Mouse (Mus musculus): ENCODE measurements around the gene Gna13.
A peak's percentile ranks its signal among the peaks of the same experiment; 100 is the strongest.

The Gna13 gene

DNA sequence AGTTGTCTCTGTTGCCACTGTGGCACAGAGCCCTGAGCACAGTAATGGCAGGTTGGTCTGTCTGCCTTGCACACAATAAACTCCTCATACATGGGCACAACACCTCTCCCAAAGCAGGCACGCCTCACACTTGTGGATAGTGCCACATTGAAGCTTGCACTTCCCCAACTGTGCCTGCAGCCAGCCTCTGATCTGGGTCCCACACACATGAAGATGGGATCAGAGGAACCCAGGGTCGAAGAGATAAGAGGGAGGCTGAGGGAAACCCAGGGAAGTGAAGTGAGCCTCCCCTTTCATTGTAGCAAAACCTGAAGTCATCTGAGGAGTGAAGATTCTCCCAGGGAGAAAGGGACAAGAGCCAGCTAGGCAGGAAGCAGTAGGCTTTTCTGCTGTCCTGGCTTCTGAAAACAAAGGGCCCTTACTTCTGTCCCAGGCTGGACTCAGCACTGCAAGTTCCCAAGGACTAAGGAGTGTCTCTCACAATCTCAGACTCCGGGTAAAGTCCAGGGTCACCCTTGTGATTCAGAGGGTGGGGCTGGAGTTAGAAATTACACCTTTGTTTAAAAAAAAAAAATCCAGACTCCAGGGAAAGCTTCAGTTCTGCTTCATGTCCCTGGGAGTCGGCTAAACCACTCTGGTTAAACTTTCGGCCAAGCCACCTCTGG is 12.8 kb upstream of the Gna13 start:
- no peak for DNase-seq (ENCODE audit: low spot score in 2 of 2)

DNA sequence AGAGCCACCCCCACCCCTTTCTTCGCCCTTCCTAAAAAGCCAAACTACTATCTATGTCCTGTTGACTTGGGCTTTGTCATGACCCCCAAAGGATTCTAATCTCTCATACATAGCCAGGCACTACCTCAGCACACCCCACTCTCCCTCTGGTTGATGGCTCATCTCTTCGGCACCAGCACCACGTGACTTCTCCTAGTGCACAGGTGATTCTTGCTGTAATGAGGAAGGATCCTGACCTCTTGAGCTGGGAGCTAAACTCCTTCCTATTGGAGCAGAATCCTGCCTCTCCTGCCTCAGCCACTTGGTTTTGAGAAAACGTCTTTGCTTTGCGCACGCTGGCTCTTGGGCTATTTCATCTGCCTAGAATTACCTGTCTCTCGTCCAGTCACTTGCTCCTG is 12.3 kb upstream of the Gna13 start:
- no peak for DNase-seq (ENCODE audit: low spot score in 2 of 2)

DNA sequence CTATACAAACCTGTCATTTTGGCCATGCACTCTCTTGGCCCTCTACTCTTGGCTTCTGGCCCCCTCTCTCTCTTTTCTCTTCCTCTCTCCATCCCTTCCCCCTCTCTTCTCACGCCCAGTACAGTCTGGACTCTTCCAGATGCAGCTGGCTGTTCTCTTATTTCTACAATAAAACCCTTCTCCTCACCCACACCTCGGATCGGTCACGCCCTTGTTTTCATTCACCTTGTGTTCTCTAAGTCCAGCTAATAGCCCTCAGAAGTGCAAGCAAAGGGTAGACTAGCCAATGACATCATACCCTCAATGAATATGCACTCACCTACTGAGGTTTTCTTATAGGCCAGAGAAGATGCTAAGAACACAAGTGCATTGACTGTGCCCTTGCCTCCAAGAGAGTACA is 11.1 kb upstream of the Gna13 start:
- no peak for DNase-seq (ENCODE audit: low spot score in 2 of 2)

DNA sequence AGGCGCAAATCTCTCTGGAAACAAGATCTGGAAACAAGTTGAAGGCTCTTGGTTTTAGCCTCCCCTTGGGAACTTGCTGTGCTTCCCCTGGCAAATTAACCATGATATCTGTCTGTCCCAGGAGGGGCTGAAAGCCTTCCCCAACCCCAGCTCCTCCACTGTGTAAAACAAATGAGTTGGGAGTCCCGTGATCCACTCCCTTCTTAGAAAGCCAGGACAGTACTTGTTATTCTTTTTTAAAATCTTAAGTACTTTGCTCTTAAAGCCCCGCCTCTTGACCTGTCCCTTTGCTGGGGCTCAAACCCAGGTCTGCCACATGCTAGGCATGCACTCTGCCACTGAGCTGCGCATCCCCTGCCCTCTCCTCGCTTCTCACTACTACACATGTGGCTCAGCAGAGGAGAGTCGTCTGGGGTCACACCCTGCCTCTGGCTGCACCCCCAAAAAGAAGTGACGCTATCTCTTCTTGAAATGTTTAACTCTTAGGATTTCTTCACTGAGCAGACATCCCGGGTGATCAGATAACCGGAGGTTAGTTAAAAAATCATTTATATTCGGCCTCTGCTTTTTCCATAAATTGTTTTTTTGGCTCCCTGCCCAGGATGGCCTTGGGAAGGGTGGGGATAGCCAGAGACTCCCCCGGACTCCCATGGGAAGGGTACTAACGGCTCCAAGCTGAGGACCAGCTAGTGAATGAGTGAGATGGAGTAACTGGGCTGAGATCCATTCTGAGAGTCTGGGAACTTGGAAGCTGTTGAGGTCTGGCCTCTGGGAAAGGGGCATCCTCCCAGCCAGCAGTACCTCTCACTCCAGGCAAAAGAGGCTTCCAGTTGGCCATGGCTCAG is 9.0 kb upstream of the Gna13 start:
- no peak for DNase-seq (ENCODE audit: low spot score in 2 of 2)

DNA sequence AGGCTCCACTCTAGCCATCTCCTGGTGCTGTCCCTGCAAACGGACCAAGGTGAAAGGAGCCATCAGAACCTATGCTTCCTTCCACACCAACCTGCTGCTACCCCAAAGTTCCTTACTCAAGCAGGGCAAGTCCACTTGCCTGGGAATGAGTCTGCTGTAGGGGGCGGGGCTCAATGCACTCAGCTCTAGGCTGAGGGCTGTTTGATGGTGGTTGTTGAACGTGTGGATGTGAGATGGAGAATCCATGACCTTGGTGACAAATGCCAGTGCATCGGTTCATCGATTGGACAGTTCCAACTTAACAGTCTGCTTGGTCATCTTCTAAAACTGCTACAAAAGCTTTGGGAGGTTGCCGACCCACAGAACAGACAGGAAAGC is 8.4 kb upstream of the Gna13 start:
- DNase-seq (ENCODE audit: low spot score in 2 of 2) = no peak

DNA sequence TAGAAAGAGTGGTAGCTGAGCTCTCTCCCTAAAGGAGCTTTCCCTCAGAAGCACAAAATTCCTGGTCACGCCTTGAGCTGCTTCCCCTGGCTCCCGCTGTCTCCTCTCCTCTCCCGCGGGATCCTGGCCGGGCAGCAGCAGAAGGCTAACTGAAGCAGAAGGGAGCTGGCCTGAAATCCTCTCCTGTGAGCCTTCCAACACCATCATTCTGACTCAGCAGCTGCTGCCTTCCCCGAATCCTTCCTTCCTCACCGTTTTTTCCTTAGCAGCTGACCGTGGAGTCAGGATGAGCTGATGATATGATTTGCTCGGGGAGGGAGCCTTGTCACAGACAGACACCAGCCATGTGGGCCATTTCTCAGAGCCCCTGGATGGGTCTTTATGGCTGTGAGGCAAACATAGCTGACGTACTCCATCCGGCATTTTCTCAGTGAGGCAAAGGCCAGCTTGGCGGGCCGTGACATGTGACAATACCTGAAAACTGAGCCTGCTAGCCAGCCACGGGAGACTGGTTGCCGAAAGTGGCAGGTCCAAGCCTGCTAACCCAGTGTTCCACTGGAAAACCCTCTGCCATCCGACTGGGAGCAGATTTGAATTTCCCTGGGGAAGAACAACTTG is 6.8 kb upstream of the Gna13 start:
- no peak for DNase-seq (ENCODE audit: low spot score in 2 of 2)

DNA sequence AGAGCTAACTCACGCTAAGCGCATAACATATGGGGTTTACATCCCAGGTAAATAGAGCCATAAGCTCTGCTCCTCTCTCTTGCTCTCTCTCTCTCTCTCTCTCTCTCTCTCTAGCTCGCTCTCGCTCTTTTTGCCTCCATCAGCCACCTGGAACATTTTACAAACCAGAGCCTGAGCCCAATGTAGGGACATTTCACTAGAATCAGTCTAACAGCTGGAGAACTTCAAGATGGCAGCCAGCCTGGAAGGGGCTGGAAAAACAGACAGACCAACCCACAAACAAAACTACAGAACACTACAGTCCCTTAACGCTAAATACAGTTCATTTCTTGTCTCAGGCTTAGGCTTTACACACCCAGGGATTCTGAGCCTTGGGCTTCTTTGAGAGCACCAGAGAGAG is 5.5 kb upstream of the Gna13 start:
- DNase-seq (ENCODE audit: low spot score in 2 of 2) = no peak

DNA sequence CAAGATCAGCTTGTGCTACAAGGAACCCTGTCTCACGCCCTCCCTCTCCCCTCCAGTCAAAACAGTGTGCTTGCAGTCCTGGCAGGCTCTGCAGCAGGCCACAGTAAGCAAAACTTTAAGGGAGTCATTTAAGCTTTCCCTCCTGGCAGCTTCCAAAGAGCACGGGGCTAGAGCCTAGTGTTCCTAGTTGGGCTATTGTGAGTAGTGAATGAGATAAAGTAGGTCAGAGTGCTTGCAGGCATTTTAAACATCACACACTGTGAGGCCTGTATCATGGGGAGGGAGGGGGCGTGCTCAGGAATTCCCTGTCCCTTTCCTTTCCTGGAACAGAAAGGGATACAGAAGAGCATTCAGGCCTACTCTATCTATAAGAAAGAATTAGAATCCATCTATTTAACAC is 4.1 kb upstream of the Gna13 start:
- peak in 1 of 2 experiments; percentile 57 for DNase-seq (ENCODE audit: low spot score in 2 of 2)

DNA sequence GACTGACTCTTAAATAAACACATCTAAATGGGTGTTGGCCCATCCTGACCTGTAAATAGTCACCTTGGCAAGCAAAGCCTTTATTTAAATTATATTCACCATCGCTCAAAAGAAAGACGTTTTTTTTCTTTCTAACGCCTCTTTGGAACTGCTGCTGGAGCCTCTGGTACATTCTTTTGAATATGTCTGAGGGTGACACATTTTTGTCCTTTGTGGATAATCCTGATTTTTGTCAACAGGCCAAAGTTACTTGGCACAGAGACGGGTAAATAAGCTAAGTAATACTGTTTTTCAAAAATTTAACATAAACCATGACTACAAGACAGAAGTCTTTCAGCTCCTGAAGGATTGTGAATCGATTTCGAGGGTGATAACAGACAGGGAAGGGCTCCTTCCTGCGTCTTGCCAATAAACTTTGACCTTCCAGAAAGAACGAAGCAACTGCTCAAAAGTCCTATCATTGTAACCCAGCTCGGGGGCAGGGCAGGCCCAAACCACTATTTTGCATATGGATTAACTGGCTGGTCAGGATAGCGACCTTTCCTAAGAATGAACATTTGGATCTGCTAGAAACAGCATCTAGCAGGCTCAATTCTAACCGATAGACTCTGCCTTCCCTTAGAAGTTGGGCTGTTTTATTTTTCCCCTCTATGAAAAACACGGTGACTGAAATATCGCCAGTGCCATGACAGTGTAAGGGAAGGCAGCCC is 3.4 kb upstream of the Gna13 start:
- DNase-seq (ENCODE audit: low spot score in 2 of 2) = no peak

DNA sequence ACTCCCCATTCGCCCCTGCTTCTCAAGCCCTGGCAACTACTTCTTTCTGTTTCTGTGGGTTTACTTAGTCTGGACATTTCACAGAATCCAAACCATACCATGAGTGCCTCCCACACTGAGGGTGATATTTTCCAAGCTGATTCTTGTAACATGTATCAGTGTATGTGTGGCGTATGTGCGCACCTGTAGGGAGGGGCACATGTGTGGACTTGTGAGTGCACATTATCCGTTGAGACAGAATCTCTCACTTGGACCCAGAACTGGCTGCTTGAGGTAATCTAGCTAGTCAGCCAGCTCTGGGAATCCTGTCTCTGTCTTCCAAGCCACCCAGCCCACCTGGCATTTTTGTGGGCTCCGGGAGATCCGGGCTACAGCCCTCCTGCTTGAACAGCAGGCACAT is 2.5 kb upstream of the Gna13 start:
- DNase-seq (ENCODE audit: low spot score in 2 of 2) = no peak

DNA sequence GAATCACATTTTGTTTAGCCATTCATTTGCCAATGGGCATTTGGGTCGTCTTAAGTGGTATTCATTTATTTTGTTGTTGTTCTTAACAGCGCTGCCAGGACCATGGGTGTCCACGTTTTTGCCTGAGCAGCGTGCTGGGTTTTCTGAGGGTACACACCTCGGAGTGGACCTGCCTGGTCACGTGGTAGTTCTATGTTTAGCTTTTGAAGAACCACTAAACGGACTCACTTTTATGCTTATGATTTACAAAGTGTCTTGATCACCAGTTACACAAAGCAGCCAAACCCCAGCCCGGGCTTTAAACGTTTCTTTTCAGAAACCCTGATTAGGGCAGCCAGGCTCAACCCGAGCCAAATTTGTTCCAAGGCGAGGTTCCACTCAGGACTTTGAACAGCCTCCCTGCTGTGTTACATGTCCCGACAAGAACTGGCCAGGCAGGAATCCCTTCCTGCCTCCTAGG is 2.0 kb upstream of the Gna13 start:
- DNase-seq (ENCODE audit: low spot score in 2 of 2) = no peak

DNA sequence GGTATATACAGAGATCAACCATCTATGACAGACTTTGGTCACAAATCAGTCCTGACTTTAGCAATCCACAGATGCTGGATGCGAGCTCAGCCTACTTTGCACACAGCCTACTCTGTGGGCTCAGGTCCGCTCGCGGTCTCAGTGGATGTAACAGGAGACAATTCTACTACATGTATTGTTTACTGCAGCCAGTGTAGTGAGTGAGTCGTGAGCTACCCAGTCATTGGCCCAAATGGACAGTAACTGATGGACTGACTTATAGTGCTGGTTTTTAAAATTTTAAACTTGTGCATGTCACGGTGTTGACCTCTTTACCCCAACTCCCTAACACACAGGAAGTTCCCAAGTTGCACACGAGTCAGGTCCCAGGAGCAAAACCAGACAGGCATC is 1.4 kb upstream of the Gna13 start:
- DNase-seq (ENCODE audit: low spot score in 2 of 2) = no peak

DNA sequence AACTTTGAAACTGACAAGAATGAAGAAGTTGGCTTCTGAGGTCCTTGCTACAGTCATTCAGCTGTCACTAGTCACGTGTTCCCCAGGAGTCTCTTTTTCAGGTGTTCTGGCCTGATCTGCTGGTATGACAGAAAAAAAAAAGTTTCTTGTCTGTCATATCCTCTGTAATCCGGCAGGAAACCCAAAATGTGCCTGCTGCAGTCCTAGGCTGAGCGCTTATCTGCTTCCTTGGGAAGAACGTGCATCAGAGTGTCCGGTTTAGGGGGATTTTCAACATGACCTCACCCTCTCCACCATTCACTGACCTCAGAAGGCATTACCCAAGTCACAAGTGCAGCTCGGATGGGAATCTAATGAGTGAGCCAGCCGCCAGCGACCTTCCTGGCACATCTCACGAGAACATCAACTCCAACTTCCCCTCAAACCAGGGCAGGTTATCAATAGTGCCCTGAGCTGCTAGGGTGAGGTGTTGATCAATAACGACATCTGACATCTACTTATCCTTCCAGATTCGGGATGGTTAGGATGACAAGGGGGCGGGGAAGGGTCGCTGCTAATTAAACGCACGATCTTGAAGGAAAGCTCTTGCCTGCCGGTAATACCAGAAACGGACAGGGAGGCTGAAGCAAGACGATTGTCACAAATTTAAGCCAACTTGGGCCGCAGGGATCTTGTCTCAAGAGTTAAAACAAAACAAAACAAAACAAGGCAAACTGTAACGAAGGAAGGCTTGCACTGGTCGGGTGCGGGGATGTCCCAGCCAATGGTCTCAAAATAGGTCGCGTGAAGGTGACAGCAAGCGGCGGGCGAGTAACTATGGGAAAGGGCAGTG is 784 bp upstream of the Gna13 start:
- DNase-seq (ENCODE audit: low spot score in 2 of 2) = no peak

DNA sequence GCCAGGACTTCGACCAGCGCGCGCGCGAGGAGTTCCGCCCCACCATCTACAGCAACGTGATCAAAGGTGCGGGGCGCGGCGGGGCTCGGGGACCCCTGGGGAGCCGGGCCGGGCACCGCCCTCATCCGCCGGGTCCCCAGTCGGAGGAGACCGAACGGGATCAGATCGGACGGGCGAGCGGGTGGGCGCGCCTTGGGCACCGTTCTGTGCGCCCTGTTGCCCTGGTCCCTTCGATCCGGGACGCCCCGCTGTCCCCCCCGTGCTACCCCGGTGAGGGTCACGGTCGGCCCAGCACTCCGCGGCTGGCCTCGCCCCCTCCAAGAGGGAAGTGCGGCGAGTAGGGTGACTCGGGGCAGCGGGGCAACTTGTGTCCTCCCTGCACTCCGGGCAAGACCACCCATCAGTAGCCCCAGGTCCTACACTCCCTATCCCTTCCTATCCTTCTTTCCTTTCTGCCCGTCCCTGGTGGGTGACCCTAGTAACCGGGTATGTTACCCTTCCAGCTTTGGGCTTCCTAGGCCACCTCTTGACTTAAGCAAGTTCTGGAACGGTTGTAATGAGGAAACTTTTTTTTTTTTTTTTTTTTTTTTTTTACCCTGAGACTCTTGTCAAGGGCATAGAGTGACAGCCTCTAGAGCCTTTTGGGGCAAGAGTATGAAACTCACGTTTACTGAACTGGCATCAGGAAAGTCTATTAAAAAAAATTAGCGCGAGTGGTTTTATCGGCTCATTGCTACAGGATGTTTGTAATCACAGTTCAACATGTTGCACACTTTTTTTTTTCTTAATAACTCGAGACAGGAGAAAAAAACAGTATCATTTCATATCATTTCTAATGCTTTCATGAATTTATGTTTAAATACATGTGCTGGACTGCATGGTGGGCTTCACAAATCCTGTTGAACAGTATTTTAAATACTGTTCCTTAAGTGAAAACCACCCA is 831 bp downstream of the Gna13 start:
- DNase-seq (ENCODE audit: low spot score in 2 of 2) = peak in 1 of 2 experiments; percentile 58

DNA sequence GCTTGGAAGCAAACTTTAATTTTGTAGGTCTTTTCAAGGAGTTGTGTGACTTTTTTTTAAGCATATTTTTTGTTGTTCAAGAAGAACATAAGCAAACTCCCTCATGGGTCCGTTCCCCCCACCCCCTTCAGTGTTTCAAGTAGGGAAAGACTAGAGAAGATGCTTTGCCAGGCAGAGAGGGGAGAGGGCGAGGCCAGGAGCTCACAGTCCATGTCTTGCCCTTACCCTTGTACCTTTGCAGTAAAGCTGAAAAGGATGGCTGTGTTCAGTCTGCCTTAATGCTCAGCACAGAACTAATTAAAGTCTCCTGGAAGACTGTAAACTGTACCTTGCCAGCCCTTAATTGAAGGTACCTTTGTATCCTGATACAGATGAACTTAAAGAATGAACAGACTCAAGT is 1.7 kb downstream of the Gna13 start:
- DNase-seq (ENCODE audit: low spot score in 2 of 2) = no peak

DNA sequence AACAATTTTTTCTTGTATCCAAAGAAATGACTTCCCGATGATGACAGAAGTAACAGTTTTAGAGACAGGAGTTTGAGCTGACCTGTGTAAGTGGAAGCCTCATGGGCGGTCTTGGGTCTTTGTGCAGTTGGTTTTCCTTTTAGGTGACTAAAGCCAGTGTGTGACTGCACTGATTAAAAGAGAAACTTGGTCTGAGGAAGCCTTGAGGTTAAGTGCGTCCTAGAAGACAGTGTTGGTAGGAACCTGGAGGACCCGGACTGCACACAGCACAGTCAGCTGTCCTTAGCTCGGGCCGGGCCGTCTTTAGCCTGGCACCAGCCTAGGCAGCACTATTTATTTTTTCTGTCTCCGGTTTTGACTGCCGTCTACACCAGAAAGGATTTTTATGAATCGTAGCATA is 2.2 kb downstream of the Gna13 start:
- DNase-seq (ENCODE audit: low spot score in 2 of 2) = no peak

DNA sequence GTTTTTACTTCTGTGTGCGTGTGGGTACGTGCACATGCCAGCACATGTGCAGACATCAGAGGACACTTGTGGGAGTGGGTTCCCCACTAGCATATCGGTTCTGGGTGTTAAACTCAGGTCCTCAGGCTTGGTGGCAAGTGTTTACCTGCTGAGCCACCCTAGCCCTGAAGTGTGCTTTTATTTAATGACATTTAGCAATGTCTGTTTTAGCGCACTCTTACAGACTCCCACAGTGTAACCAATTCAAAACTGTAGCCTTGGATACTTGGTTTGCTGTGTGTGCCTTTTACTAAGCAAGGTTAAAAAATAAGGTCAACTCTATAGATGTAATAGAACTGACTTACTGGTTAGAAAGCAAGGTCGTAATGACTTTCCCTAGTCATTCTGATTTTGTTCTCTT is 3.2 kb downstream of the Gna13 start:
- DNase-seq (ENCODE audit: low spot score in 2 of 2) = no peak

DNA sequence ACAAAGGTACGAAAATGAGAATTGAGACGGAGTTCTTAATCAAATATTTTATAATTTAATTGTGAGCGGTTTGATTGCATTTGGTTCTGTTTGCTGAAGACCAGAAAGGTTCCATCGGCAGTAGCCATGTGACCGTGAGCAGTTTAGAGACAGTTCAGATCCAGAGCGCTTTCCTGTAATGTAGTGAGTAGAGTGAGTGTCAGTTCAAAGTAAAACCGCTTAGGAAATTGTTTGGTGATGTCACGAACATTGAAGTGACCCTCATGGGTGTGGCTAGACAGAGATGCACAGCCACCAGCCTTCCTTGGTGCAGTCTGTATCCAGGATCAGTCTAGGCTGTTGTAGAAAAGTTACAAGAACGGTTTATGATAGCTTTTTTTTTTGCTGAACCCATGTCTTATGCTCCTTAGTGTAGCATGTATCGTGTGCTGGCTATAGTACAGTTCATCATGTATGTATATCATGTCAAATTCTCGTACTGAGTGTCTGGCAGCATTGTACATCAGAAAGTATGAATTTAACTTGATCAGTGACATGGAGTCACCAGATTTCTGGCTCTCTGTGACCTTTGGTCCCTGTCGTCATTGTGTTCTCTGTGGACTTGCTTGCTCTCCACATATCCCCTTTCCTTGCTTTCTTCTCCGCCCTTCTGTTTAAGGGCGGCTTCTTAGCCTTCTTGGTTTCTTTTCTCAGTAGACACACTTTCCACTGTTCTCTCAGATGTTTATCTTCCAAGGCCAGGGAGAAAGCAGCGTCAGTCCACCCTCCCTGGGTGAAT is 4.4 kb downstream of the Gna13 start:
- DNase-seq (ENCODE audit: low spot score in 2 of 2) = no peak

DNA sequence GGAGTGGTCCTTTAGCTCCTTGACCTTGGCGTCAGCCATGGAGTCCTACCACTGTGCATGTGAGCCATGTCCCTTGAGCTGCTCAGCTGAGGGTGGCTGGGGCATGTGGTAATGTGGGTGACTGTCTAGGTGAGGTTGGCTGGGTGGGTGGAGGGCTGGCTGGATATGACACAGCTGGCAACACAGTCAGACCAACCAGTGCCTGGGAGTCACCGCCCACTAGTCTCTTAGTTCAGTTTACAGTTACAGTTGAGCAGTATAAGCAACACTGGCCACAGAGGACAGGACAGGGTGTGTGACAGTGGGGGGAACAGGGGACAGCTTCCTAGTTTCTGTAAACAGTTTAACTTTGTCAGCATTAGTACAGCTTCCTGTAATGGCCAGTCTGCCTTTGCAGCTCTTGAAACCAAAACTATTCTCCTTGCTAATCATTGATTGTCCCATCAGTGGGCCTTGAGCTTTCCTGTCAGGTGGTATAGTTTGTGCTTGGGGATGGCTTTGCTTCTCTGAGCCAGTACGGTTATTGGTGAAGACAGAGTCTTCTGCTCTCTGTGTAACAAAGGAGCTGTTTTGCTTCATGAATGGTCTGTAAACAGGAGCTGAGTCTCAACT is 6.5 kb downstream of the Gna13 start:
- DNase-seq (ENCODE audit: low spot score in 2 of 2) = no peak

Data from frontal cortex, postnatal 10 days (tissue).